Mouse (Mus musculus): ENCODE measurements at regions not wholly inside any gene's neighbourhood (a gene's known extent, or its start where the extent isn't known, plus 50 kb on each side); places are given as distances from the start of the nearest gene placed in this dataset.

DNA sequence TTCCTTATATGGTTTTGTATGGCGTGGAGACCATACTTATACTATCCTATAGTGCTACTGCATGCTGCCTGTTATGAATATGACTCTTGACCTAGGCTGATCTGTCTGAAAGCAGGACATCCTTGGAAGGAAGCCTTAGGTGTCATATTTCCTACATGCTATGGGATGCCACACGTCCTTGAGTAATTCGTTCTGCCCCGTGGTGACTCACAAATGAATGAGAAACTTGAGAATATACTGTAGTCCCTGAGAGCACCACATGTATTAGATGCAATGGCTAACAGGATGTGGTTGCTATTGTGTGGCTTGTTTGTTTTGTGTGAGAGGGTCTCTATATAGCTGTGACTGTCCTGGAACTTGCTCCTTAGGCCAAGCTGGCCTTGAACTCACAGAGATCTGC, 57.2 kb upstream of the Adgrg6 start:
- H3K4me1 ChIP-seq (ENCODE audit: insufficient read depth): peaks cover 4% of the 10 kb centered on the region; the same call in 1 of the 2 replicates
- no peak overlapping the region for H3K4me2 ChIP-seq
- DNase-seq (no peak), ATAC-seq (ENCODE audit: insufficient read depth) (no peak)
- no peak overlapping the region for H3K27ac ChIP-seq (ENCODE audit: low read depth)
- no peaks in the 10 kb centered on the region for H3K27me3 ChIP-seq (ENCODE audit: insufficient read depth, low read length)
- H3K9ac ChIP-seq: no peak overlapping the region
- no peaks in the 10 kb centered on the region for H3K36me3 ChIP-seq (ENCODE audit: insufficient read depth)
- WGBS: 69% methylated on average over 4 of the region's 4 CpGs
- no peaks in the 10 kb centered on the region for H3K9me3 ChIP-seq (ENCODE audit: low read depth, low read length)
- no peak for TF ChIP-seq CTCF (IDR thresholded peaks at IDR 0.05; ENCODE audit: low read depth)
- no peak overlapping the region for H3K4me3 ChIP-seq (ENCODE audit: low read depth, low read length)

DNA sequence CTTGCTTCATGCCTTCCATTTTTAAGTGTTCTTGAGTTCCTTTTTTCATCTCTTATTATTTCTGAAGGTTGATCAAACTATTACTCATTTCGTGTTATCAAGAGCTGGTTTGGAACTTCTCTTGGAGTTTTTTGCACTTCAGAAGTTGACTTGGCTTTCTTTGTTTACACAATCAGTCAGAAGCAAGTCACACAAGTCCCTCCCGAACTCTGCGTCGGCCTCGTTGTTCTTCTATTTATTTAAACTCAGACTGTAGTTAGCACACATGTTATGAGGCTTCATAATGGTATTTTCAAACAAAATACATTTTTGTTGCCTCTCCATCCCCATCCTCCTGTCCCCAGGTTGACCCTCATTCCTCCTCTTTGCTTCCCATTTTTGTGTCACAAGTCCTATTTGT, 55.6 kb upstream of the Adgrg6 start:
- no peaks in the 10 kb centered on the region for H3K9me3 ChIP-seq (ENCODE audit: low read depth, low read length)
- H3K27me3 ChIP-seq (ENCODE audit: insufficient read depth, low read length): no peaks in the 10 kb centered on the region
- no peaks in the 10 kb centered on the region for H3K36me3 ChIP-seq (ENCODE audit: insufficient read depth)
- ATAC-seq (ENCODE audit: insufficient read depth) (peak; percentile 35; the same call in 1 of the 2 replicates), DNase-seq (peak; percentile 49)
- H3K4me1 ChIP-seq (ENCODE audit: insufficient read depth): peaks cover 4% of the 10 kb centered on the region; the same call in 1 of the 2 replicates
- no peak overlapping the region for H3K4me3 ChIP-seq (ENCODE audit: low read depth, low read length)
- no peak for TF ChIP-seq CTCF (IDR thresholded peaks at IDR 0.05; ENCODE audit: low read depth)
- H3K27ac ChIP-seq (ENCODE audit: low read depth): no peak overlapping the region
- WGBS: 13% methylated on average over 5 of the region's 5 CpGs
- H3K4me2 ChIP-seq: no peak overlapping the region
- H3K9ac ChIP-seq: no peak overlapping the region

DNA sequence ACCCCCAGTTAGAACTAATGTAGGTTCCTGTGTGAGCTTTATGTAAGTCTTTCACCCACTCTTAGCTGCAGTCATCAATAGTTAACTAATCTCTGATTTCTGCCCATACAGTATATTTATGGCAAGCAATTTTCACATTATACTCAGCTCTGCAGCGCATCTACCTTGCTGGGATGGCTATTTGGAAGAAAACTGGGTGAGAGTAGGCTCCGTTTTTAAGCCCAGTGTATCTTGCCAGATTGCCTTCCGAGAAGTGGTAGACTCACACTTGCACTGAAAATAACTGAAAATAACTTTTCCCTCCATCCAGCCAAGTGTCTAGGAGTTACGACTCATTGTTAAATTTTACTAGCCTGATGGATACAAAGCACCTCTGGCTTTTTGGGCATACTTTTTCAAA, 54.6 kb upstream of the Adgrg6 start:
- no peak overlapping the region for H3K9ac ChIP-seq
- ATAC-seq (ENCODE audit: insufficient read depth) (no peak), DNase-seq (no peak)
- H3K9me3 ChIP-seq (ENCODE audit: low read depth, low read length): no peaks in the 10 kb centered on the region
- no peak overlapping the region for H3K27ac ChIP-seq (ENCODE audit: low read depth)
- H3K4me3 ChIP-seq (ENCODE audit: low read depth, low read length): no peak overlapping the region
- H3K36me3 ChIP-seq (ENCODE audit: insufficient read depth): no peaks in the 10 kb centered on the region
- H3K27me3 ChIP-seq (ENCODE audit: insufficient read depth, low read length): no peaks in the 10 kb centered on the region
- no peak overlapping the region for H3K4me2 ChIP-seq
- H3K4me1 ChIP-seq (ENCODE audit: insufficient read depth): peaks cover 4% of the 10 kb centered on the region; the same call in 1 of the 2 replicates
- no peak for TF ChIP-seq CTCF (IDR thresholded peaks at IDR 0.05; ENCODE audit: low read depth)
- 89% methylated on average over 4 of the region's 4 CpGs for WGBS
